Mouse (Mus musculus): Measurements from ENCODE around the gene Rftn1. TPM values are rescaled to one million over a fixed set of nuclear protein-coding genes. Genes with fewer than 3 reads are reported as not detected.

Gene Rftn1
- total and polyA plus RNA-seq, 3 experiments, result 52.5 to 80.6 (median 60.5) TPM

DNA sequence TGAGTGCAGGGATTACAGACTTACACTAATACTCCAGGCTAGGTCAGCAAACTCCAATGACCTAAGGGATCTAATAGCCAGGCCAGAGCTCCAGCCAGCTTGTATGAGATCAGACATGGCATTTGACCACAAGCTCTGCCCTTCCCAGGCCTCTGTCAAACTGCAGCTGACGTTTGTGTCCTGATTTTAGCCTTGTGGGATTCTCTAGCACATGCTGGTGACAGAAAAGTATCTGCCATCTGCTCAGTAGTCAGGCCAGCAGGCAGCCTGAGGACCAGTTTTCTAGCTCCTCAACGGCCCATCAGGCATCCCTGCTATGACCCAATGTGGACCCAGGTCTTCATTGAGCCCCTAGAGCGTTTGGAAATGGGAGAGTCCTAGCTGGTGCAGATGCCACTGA is 188.3 kb downstream of the Rftn1 start:
- Histone ChIP-seq H3K9ac (ENCODE audit: insufficient read depth, low read depth) (no peak overlapping the region), H3K27me3 (replicated peaks) (no peaks in the 10 kb centered on the region), H3K36me3 (replicated peaks in 1 of 2; ENCODE audit: control insufficient read depth in 1 of 2, insufficient read depth in 1 of 2, low read length in 1 of 2) (peaks cover 36 to 78% of the 10 kb centered on the region in 2 experiments), H3K79me2 (replicated peaks; ENCODE audit: control insufficient read depth, extremely low read depth, insufficient read depth, poor library complexity, severe bottlenecking) (no peaks in the 10 kb centered on the region), H3K27ac (ENCODE audit: insufficient read depth, low read depth) (no peak overlapping the region), H3K9me3 (replicated peaks; ENCODE audit: low read length) (peaks cover 8% of the 10 kb centered on the region), H3K4me1 (ENCODE audit: control insufficient read depth in 1 of 2, insufficient read depth in 2 of 2) (peaks cover 0 to 3% of the 10 kb centered on the region in 2 experiments; a peak in 1 of 4 replicates), H3K4me2 (ENCODE audit: insufficient read depth, low read depth, poor library complexity, severe bottlenecking) (no peak overlapping the region), H3K4me3 (replicated peaks in 1 of 3; ENCODE audit: low read depth in 2 of 3, low read length in 2 of 3, poor library complexity in 1 of 3) (no peak overlapping the region)
- no peak for DNase-seq (ENCODE audit: extremely low read depth)
- dilution Hi-C loops (cut with MboI; ENCODE audit: extremely low pct_ligation_motif_present, extremely low pct_unique_long_range_greater_than_20kb, low sequenced_read_pairs) (no loop called here), in situ Hi-C loops (cut with MboI; ENCODE audit: low pct_ligation_motif_present, low pct_unique_long_range_greater_than_20kb, low sequenced_read_pairs) (no loop called here)
- no peak for TF ChIP-seq NRF1 (IDR thresholded peaks at IDR 0.05; ENCODE audit: low read depth, low read length)
- TF ChIP-seq MEF2A (IDR thresholded peaks at IDR 0.05; ENCODE audit: borderline replicate concordance, low read depth, low read length), result no peak
- no peak for TF ChIP-seq USF1 (IDR thresholded peaks at IDR 0.05; ENCODE audit: low read depth, low read length)
- no peak for TF ChIP-seq ELF1 (IDR thresholded peaks at IDR 0.05; ENCODE audit: low read depth, low read length)
- no peak for TF ChIP-seq USF2 (conservative IDR thresholded peaks at IDR 0.05; ENCODE audit: low read depth, low read length)
- TF ChIP-seq MAFK (IDR thresholded peaks at IDR 0.05; ENCODE audit: insufficient replicate concordance, low read length), result no peak
- TF ChIP-seq MYC (IDR thresholded peaks at IDR 0.05; ENCODE audit: low read depth, low read length), result no peak
- no peak for TF ChIP-seq POLR2AphosphoS2 (IDR thresholded peaks at IDR 0.05; ENCODE audit: low read depth, low read length)

DNA sequence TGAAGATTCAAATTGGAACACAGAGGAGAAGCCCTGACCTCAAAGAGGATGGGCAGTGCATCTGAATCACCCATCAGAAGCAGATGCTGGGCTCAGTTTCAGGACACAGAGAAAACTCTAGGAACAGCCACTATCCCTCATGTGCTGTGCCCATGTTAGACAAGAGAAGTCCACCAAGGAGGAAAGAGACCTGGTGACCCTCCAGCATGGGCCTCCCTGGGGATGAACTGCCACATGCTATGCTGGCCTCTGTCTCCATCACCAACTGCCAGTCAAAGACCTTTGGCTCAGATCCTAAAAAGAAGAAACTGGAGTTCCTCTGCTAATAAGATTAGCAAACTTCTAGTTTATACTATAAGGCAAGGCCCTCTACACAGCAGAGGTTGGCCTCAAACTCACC is 188.7 kb downstream of the Rftn1 start:
- dilution Hi-C loops (cut with MboI; ENCODE audit: extremely low pct_ligation_motif_present, extremely low pct_unique_long_range_greater_than_20kb, low sequenced_read_pairs) (no loop called here), in situ Hi-C loops (cut with MboI; ENCODE audit: low pct_ligation_motif_present, low pct_unique_long_range_greater_than_20kb, low sequenced_read_pairs) (no loop called here)
- Histone ChIP-seq H3K4me1 (ENCODE audit: control insufficient read depth in 1 of 2, insufficient read depth in 2 of 2) (peaks cover 0 to 4% of the 10 kb centered on the region in 2 experiments; a peak in 1 of 4 replicates), H3K79me2 (replicated peaks; ENCODE audit: control insufficient read depth, extremely low read depth, insufficient read depth, poor library complexity, severe bottlenecking) (no peaks in the 10 kb centered on the region), H3K36me3 (replicated peaks in 1 of 2; ENCODE audit: control insufficient read depth in 1 of 2, insufficient read depth in 1 of 2, low read length in 1 of 2) (peaks cover 36 to 80% of the 10 kb centered on the region in 2 experiments), H3K9ac (ENCODE audit: insufficient read depth, low read depth) (no peak overlapping the region), H3K4me3 (replicated peaks in 1 of 3; ENCODE audit: low read depth in 2 of 3, low read length in 2 of 3, poor library complexity in 1 of 3) (no peak overlapping the region), H3K27ac (ENCODE audit: insufficient read depth, low read depth) (no peak overlapping the region), H3K9me3 (replicated peaks; ENCODE audit: low read length) (peaks cover 8% of the 10 kb centered on the region), H3K4me2 (ENCODE audit: insufficient read depth, low read depth, poor library complexity, severe bottlenecking) (no peak overlapping the region), H3K27me3 (replicated peaks) (no peaks in the 10 kb centered on the region)
- DNase-seq (ENCODE audit: extremely low read depth), result no peak
- TF ChIP-seq RAD21 (IDR thresholded peaks at IDR 0.05; ENCODE audit: low read depth, low read length), result no peak
- no peak for TF ChIP-seq UBTF (IDR thresholded peaks at IDR 0.05; ENCODE audit: low read depth, low read length)
- TF ChIP-seq MEF2A (IDR thresholded peaks at IDR 0.05; ENCODE audit: borderline replicate concordance, low read depth, low read length), result no peak
- no peak for TF ChIP-seq ZMIZ1 (IDR thresholded peaks at IDR 0.05; ENCODE audit: low read depth, low read length)
- TF ChIP-seq CHD2 (IDR thresholded peaks at IDR 0.05; ENCODE audit: low read length), result no peak
- TF ChIP-seq JUND (conservative IDR thresholded peaks at IDR 0.05; ENCODE audit: low read depth, low read length), result no peak
- TF ChIP-seq USF1 (IDR thresholded peaks at IDR 0.05; ENCODE audit: low read depth, low read length), result no peak
- TF ChIP-seq ZKSCAN1 (IDR thresholded peaks at IDR 0.05; ENCODE audit: borderline replicate concordance, low read depth, low read length), result no peak
- TF ChIP-seq IRF4 (IDR thresholded peaks at IDR 0.05; ENCODE audit: low read depth, low read length), result no peak
- no peak for TF ChIP-seq JUN (IDR thresholded peaks at IDR 0.05; ENCODE audit: insufficient read depth, low read depth, low read length)
- TF ChIP-seq TBP (conservative IDR thresholded peaks at IDR 0.05; ENCODE audit: low read depth, low read length), result no peak
- TF ChIP-seq MAFK (IDR thresholded peaks at IDR 0.05; ENCODE audit: insufficient replicate concordance, low read length), result no peak
- no peak for TF ChIP-seq CTCF (conservative IDR thresholded peaks at IDR 0.05 in 1 of 2, IDR thresholded peaks at IDR 0.05 in 1 of 2; ENCODE audit: low read depth in 2 of 2, low read length in 2 of 2)
